Mouse (Mus musculus) spleen, adult 2 months (tissue): Measurements from ENCODE around the gene Notch4.

Experiments used
- CTCF ChIP-seq: fragments of 200-500 bp; IDR thresholded peaks from 2 replicates; pipeline ENCODE4 v1.5.1; 2011; ENCODE audit warnings: mild to moderate bottlenecking, inconsistent platforms; ENCODE audit not compliant: insufficient read depth, insufficient read length, insufficient replicate concordance; ENCODE audit errors: extremely low read depth
- POLR2A ChIP-seq: fragments of 200-500 bp; IDR thresholded peaks from 2 replicates; pipeline ENCODE4 v1.6.1; 2011; ENCODE audit warnings: low read depth, low read length, inconsistent platforms

DNA sequence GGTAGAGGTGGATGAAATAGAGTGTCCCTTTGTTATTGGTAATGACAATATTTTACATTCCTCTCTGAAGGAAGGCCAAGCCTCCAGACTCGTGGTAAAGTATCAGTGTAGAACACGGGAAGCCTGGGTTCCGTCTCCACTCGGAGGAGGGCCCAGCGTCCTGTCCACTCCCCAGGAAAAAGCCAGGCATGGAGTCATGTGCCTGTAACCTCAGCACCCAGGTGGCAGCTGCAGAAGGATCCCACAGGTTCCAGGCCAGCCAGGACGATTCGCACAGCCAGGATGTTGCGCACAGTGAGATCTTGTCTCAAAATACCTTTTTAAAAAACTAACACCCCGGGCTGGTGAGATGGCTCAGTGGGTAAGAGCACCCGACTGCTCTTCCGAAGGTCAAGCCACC lies 714 bp upstream of the Notch4 start:
- no peak for TF ChIP-seq CTCF
- no peak for TF ChIP-seq POLR2A
